Mouse (Mus musculus) midbrain, postnatal 0 days (tissue): ENCODE data around the gene Rnf214. TPM values are rescaled to one million over a fixed set of nuclear protein-coding genes. Genes with fewer than 3 reads are reported as not detected.
A peak's percentile ranks its signal among the peaks of the same experiment; 100 is the strongest.

Experiments used
- ATAC-seq: fragments of 200-750 bp; cut with Nextera tagmentation; 2 replicates; pipeline ENCODE4 v1.8.0; 2017; ENCODE audit warnings: moderate number of reproducible peaks, mild to moderate bottlenecking, moderate TSS enrichment, moderate library complexity; ENCODE audit not compliant: low FRiP score
- DNase-seq: peaks from one replicate; pipeline ENCODE4 v3.0.0-alpha.2; 2015; ENCODE audit warnings: low spot score
- H3K27ac ChIP-seq: fragments of 300-500 bp; sonication (generic); 2 replicates; pipeline ENCODE4 v1.5.1; 2014; ENCODE audit warnings: low read depth, mild to moderate bottlenecking, low read length, mixed read lengths
- H3K27me3 ChIP-seq: fragments of 300-500 bp; sonication (generic); 2 replicates; pipeline ENCODE4 v1.6.1; 2014; ENCODE audit warnings: low read length, control low read depth, mixed read lengths; ENCODE audit not compliant: insufficient read depth
- H3K36me3 ChIP-seq: fragments of 300-500 bp; sonication (generic); 2 replicates; pipeline ENCODE4 v1.6.1; 2014; ENCODE audit warnings: low read length, control low read depth, mixed read lengths; ENCODE audit not compliant: insufficient read depth
- H3K4me1 ChIP-seq: fragments of 300-500 bp; sonication (generic); 2 replicates; pipeline ENCODE4 v1.6.1; 2014; ENCODE audit warnings: mild to moderate bottlenecking, control low read depth, antibody characterized with exemption, low read length, mixed read lengths; ENCODE audit not compliant: insufficient read depth
- H3K4me2 ChIP-seq: fragments of 300-500 bp; sonication (generic); 2 replicates; pipeline ENCODE4 v1.6.1; 2014; ENCODE audit warnings: low read depth, mild to moderate bottlenecking, low read length, mixed read lengths; ENCODE audit not compliant: poor library complexity, severe bottlenecking
- H3K4me3 ChIP-seq: fragments of 300-500 bp; sonication (generic); 2 replicates; pipeline ENCODE4 v1.5.1; 2014; ENCODE audit warnings: low read depth, mild to moderate bottlenecking, low read length, moderate library complexity
- H3K9ac ChIP-seq: fragments of 300-500 bp; sonication (generic); replicated peaks from 2 replicates; pipeline ENCODE4 v1.6.1; 2014; ENCODE audit warnings: mild to moderate bottlenecking, low read length, moderate library complexity, mixed read lengths; ENCODE audit not compliant: poor library complexity, severe bottlenecking
- H3K9me3 ChIP-seq: fragments of 300-500 bp; sonication (generic); 2 replicates; pipeline ENCODE4 v1.6.1; 2016; ENCODE audit warnings: low read length, control low read depth
- CTCF ChIP-seq: IDR thresholded peaks from 2 replicates; pipeline ENCODE4 v1.5.1; 2016; ENCODE audit warnings: antibody characterized with exemption, mild to moderate bottlenecking
- WGBS: fragments of 180-500 bp; shearing (Covaris S2); extraction: QIAGEN DNeasy Blood & Tissue Kit; methylation state at CpG from one replicate; pipeline ENCODE4 v1.1.7; 2014; 5-methylcytosine and 5-hydroxymethylcytosine counted together
- polyA plus RNA-seq: library from polyadenylated mRNA; unstranded; fragments of >200 nt; fragmentation: Nextera tagmentation; extraction: Ambion mirVana; gene quantifications from 2 replicates; pipeline ENCODE4 v1.2.1, GENCODE M21; 2015
- total RNA-seq: library from RNA; depleted of rRNA; stranded (reverse); fragments of >200 nt; gene quantifications from 2 replicates; pipeline ENCODE4 v1.2.3, GENCODE M21; 2014

Rnf214 gene
- total and polyA plus RNA-seq, 2 experiments from 2014 or later = 53.4 to 84.6 TPM

DNA sequence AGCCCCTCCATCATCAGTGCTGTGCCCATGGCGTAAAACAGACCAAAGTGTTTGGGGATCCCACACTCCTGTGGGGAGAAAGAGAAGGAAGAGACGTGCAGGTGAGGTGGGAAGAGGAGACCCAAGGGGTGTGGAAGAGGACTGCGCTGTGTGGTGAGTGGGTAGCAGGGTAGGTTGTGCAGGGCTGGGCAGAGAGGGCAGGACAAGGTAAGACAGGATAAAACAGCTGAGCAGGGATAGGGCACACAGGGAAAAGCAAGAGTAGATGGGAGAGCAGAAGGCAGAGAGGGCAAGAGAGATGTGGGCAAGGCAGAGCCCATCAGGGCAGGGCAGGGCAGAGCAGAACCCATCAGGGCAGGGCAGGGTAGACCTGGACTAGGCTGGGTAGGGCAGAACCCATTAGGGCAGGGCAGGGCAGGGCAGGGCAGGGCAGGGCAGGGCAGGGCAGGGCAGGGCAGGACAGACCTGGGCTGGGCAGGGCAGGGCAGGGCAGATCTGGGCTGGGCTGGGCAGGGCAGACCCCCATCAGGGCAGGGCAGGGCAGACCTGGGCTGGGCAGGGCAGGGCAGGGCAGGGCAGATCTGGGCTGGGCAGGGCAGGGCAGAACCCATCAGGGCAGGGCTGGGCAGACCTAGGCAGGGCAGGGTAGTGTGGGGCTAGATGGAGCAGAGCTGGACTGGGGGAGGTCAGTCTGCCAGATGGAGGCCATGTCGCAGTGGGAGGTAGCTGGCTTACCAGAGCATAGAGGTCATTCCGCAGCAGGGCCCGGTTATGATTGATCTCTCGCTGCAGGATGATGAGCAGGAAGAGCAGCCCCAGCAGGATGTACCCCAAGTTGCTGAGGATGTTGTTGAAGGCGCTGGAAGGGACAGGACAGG is 37.2 kb upstream of the Rnf214 start:
- peaks cover 81% of the 10 kb centered on the region for H3K36me3 ChIP-seq
- WGBS = 87% methylated on average over 8 of the region's 8 CpGs

DNA sequence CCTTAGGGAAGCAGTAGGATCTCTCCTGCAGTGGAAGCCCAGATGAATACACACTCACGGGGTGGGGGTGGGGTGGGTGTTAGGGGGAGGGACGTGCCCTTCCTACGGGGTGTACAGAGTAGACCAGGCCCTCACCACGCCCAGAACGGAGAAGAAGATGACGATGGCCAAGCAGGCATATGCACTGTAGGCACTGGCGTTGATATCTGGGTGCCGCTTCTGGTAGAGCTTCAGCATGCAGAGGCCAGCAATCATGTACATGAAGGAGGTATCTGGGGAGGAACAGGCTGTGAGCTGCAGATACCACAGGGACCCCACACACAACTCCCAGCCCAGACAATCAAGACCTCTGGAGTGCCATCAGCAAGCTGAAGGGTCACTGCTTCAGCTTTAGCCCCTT is 36.2 kb upstream of the Rnf214 start:
- Histone ChIP-seq H3K27me3 (no peaks in the 10 kb centered on the region), H3K9ac (no peak overlapping the region), H3K4me3 (no peak overlapping the region), H3K27ac (no peak overlapping the region), H3K9me3 (no peaks in the 10 kb centered on the region), H3K4me2 (no peak overlapping the region), H3K36me3 (peaks cover 83% of the 10 kb centered on the region), H3K4me1 (no peaks in the 10 kb centered on the region)
- TF ChIP-seq CTCF = no peak
- ATAC-seq = no peak
- WGBS = 96% methylated on average over 8 of the region's 8 CpGs
- DNase-seq = no peak

More for the DNA sequence above, 37.2 kb upstream of the Rnf214 start:
- Histone ChIP-seq H3K9me3 (no peaks in the 10 kb centered on the region), H3K4me3 (no peak overlapping the region), H3K9ac (no peak overlapping the region), H3K27me3 (no peaks in the 10 kb centered on the region), H3K27ac (no peak overlapping the region), H3K4me1 (no peaks in the 10 kb centered on the region), H3K4me2 (no peak overlapping the region)
- DNase-seq (no peak), ATAC-seq (0 out of 2 replicates have a peak, but pooled peaks have one; percentile 4)
- TF ChIP-seq CTCF = no peak

DNA sequence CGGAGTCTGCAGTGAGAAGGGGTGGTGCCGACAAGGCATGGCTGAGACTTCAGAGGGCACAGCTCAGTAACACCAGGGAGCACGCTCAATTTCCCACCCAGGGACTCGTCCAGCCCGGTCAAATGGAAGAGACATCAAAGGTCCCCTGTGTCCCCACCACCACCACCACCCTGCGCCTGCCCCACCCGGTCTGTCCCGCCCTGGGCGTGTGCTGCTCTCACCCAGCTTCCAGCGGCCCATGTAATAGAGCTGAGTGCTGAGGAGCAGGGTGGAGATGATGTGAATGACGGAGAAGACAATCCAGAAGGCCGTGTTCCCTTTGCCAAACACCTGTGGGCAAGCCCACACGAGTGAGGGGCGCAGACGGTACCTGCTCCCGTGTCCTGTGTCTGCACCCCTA is 35.8 kb upstream of the Rnf214 start:
- Histone ChIP-seq H3K9ac (no peak overlapping the region), H3K4me3 (no peak overlapping the region), H3K36me3 (peaks cover 80% of the 10 kb centered on the region), H3K27ac (no peak overlapping the region), H3K4me2 (no peak overlapping the region), H3K9me3 (no peaks in the 10 kb centered on the region), H3K27me3 (no peaks in the 10 kb centered on the region), H3K4me1 (no peaks in the 10 kb centered on the region)
- no peak for TF ChIP-seq CTCF
- ATAC-seq (no peak), DNase-seq (no peak)
- WGBS = 93% methylated on average over 16 of the region's 16 CpGs

DNA sequence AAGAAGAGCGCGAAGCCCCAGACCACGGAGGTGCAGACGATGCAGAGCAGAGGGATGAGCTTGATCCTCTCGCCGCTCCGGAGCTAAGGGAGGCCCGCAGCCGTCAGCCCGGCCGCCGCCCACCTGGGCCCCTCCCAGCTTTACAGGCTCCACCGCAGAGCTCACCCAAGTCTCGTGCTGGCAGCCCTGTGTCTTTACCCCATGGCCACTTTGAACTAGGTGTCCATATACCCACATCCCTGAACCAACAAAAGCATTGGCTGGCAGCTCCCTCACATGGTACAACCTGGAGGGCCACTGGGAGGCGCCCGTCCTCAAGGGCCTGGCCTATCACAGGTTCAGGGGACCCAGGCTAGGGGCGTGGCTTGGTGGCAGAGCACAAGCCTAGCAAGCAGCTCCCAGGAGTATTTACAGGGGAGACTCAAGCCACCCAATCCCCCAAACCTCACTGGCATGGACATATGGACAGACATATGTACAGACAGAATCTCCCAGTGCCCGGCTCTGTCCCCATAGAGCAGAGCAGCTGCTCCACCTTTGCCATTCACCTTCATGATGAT is 34.7 kb upstream of the Rnf214 start:
- H3K4me1 ChIP-seq = no peaks in the 10 kb centered on the region
- H3K36me3 ChIP-seq = peaks cover 71% of the 10 kb centered on the region
- peaks cover 1% of the 10 kb centered on the region; the same call in 1 of the 2 replicates for H3K27me3 ChIP-seq
- ATAC-seq (no peak), DNase-seq (no peak)
- H3K4me3 ChIP-seq = no peak overlapping the region
- peak; percentile 28; the same call in 1 of the 2 replicates for TF ChIP-seq CTCF
- H3K9ac ChIP-seq = no peak overlapping the region
- no peak overlapping the region for H3K4me2 ChIP-seq
- no peak overlapping the region for H3K27ac ChIP-seq
- no peaks in the 10 kb centered on the region for H3K9me3 ChIP-seq
- 69% methylated on average over 18 of the region's 18 CpGs for WGBS

DNA sequence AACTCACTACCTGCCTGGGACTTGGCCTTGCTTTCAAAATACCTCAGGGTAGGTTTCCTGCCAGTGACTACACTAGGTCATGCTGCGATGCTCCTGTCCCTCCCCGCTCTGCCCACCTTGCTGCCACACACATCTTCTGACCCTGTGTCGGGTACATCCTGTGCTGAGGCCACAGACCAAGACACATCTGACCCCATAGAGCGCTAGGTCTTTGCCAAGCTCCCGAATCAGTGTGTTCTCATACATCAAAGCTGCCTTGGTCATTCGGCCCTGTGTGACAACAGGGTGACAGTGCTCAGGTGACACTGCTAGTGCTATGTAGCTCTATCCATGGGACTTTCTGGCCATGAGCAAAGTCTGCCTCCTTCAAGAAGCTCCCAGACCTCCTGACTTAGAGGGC is 33.1 kb upstream of the Rnf214 start:
- H3K36me3 ChIP-seq = peaks cover 55% of the 10 kb centered on the region
- H3K4me2 ChIP-seq = no peak overlapping the region
- H3K27ac ChIP-seq = no peak overlapping the region
- peaks cover 3% of the 10 kb centered on the region; the same call in 1 of the 2 replicates for H3K4me1 ChIP-seq
- 98% methylated on average over 6 of the region's 6 CpGs for WGBS
- no peak for ATAC-seq
- no peak for TF ChIP-seq CTCF
- no peak for DNase-seq
- H3K9ac ChIP-seq = no peak overlapping the region; the same call in 1 of the 2 replicates
- peaks cover 4% of the 10 kb centered on the region; the same call in 1 of the 2 replicates for H3K27me3 ChIP-seq
- H3K9me3 ChIP-seq = no peaks in the 10 kb centered on the region
- H3K4me3 ChIP-seq = no peak overlapping the region
